In genomic region chr17:79622050-79622449, GRCm38 (mm10) we compare ENCODE assay signal across 15 mouse cellular contexts.
"Had no signal": no experiment of that assay in that cellular context is flagged by ENCODE, and none has a peak within 500 bp of the region (broad histone marks: within the 10 kb centered on the region; RNA-seq: fewer than 3 reads in every experiment).

No protein-coding gene starts in this region.

- H3K36me3 ChIP-seq: neural tube, embryonic 12.5 days; neural tube, embryonic 13.5 days; neural tube, embryonic 15.5 days; stomach, embryonic 15.5 days had no signal

- H3K4me1 ChIP-seq: neural tube, embryonic 12.5 days; neural tube, embryonic 13.5 days; neural tube, embryonic 15.5 days; stomach, embryonic 15.5 days had no signal

- H3K27me3 ChIP-seq: neural tube, embryonic 12.5 days; neural tube, embryonic 13.5 days; neural tube, embryonic 15.5 days; stomach, embryonic 15.5 days had no signal

- DNase-seq: retina, postnatal 1 day; right cerebral cortex, adult 18-20 months; right cerebral cortex, postnatal 14 days; right cerebral cortex, postnatal 25 days; spleen, adult 18-20 months; thymus, adult 18-20 months; thymus, adult 2 months; thymus, postnatal 14 days; thymus, postnatal 25 days; thymus, postnatal 36 days; thymus, postnatal 4 days had no signal

- H3K4me2 ChIP-seq: neural tube, embryonic 12.5 days; neural tube, embryonic 13.5 days; neural tube, embryonic 15.5 days; stomach, embryonic 15.5 days had no signal

- H3K27ac ChIP-seq: neural tube, embryonic 12.5 days; neural tube, embryonic 13.5 days; neural tube, embryonic 15.5 days; stomach, embryonic 15.5 days had no signal

- H3K9me3 ChIP-seq: neural tube, embryonic 12.5 days; neural tube, embryonic 13.5 days; neural tube, embryonic 15.5 days; stomach, embryonic 15.5 days had no signal

- H3K4me3 ChIP-seq: neural tube, embryonic 12.5 days; neural tube, embryonic 13.5 days; neural tube, embryonic 15.5 days; stomach, embryonic 15.5 days had no signal

- H3K9ac ChIP-seq: neural tube, embryonic 12.5 days; neural tube, embryonic 13.5 days; neural tube, embryonic 15.5 days; stomach, embryonic 15.5 days had no signal
